Mouse (Mus musculus) myocyte (in vitro differentiated cells): ENCODE measurements around the gene Nodal. TPM values are rescaled to one million over a fixed set of nuclear protein-coding genes. Genes with fewer than 3 reads are reported as not detected.

Source experiments
- H3K27me3 ChIP-seq: one replicate; pipeline ENCODE4 v1.6.1; 2011; ENCODE audit not compliant: control insufficient read depth, insufficient read depth, insufficient read length
- H3K36me3 ChIP-seq: one replicate; pipeline ENCODE4 v1.6.1; 2011; ENCODE audit not compliant: control insufficient read depth, insufficient read depth
- H3K4me2 ChIP-seq: one replicate; pipeline ENCODE4 v1.6.1; 2011; ENCODE audit warnings: low read depth, control low read depth
- H3K4me3 ChIP-seq: one replicate; pipeline ENCODE4 v1.5.1; 2011; ENCODE audit warnings: mild to moderate bottlenecking, control low read depth, moderate library complexity
- H3K79me2 ChIP-seq: one replicate; pipeline ENCODE4 v1.6.1; 2011; ENCODE audit not compliant: control insufficient read depth, insufficient read depth
- H3ac ChIP-seq: one replicate; pipeline ENCODE4 v1.6.1; 2011; ENCODE audit not compliant: control insufficient read depth, insufficient read length
- CEBPB ChIP-seq: IDR thresholded peaks from 2 replicates; pipeline ENCODE4 v1.6.1; 2011; ENCODE audit warnings: mild to moderate bottlenecking, moderate library complexity; ENCODE audit not compliant: poor library complexity, insufficient read depth, severe bottlenecking
- E2F4 ChIP-seq: IDR thresholded peaks from one replicate; pipeline ENCODE4 v1.6.1; 2011; ENCODE audit warnings: mild to moderate bottlenecking, control low read depth, moderate library complexity; ENCODE audit not compliant: insufficient read depth
- MAX ChIP-seq: IDR thresholded peaks from one replicate; pipeline ENCODE4 v1.6.1; 2011; ENCODE audit warnings: low read depth, mild to moderate bottlenecking, control low read depth
- MYOD1 ChIP-seq, 3 experiments: IDR thresholded peaks; one replicate each; pipeline ENCODE4 v1.6.1; 2011; ENCODE audit warnings: control low read depth in 2 of 3, low read depth in 2 of 3, mild to moderate bottlenecking in 2 of 3, moderate library complexity in 1 of 3; ENCODE audit not compliant: insufficient read length in 2 of 3, control insufficient read depth in 1 of 3
- MYOG ChIP-seq, 3 experiments: IDR thresholded peaks; one replicate each; pipeline ENCODE4 v1.6.1; 2011; ENCODE audit warnings: control low read depth in 2 of 3, low read depth in 2 of 3, mild to moderate bottlenecking in 2 of 3; ENCODE audit not compliant: insufficient read length in 2 of 3, control insufficient read depth in 1 of 3, insufficient read depth in 1 of 3
- POLR2A ChIP-seq: IDR thresholded peaks from one replicate; pipeline ENCODE4 v1.6.1; 2011; ENCODE audit warnings: low read depth, mild to moderate bottlenecking, control low read depth, moderate library complexity; ENCODE audit not compliant: insufficient read length
- POLR2AphosphoS2 ChIP-seq: IDR thresholded peaks from one replicate; pipeline ENCODE4 v1.6.1; 2011; ENCODE audit warnings: low read depth, control low read depth; ENCODE audit not compliant: insufficient read length
- REST ChIP-seq: IDR thresholded peaks from one replicate; pipeline ENCODE4 v1.6.1; 2011; ENCODE audit warnings: mild to moderate bottlenecking, control low read depth, moderate library complexity; ENCODE audit not compliant: insufficient read depth, insufficient read length
- SRF ChIP-seq: IDR thresholded peaks from one replicate; pipeline ENCODE4 v1.6.1; 2011; ENCODE audit warnings: low read depth; ENCODE audit not compliant: control insufficient read depth, insufficient read length
- TCF12 ChIP-seq: IDR thresholded peaks from one replicate; pipeline ENCODE4 v1.6.1; 2011; ENCODE audit warnings: mild to moderate bottlenecking, control low read depth; ENCODE audit not compliant: poor library complexity, insufficient read depth, severe bottlenecking
- TCF3 ChIP-seq: IDR thresholded peaks from one replicate; pipeline ENCODE4 v1.6.1; 2011; ENCODE audit warnings: low read depth, control low read depth; ENCODE audit not compliant: insufficient read length
- USF1 ChIP-seq: IDR thresholded peaks from one replicate; pipeline ENCODE4 v1.6.1; 2011; ENCODE audit warnings: low read depth, mild to moderate bottlenecking, control low read depth, moderate library complexity
- polyA plus RNA-seq: library from polyadenylated mRNA; unstranded; fragments of >200 nt; fragmentation: generic; extraction: Trizol; gene quantifications from one replicate; pipeline ENCODE4 v1.2.1, GENCODE M21; 2012; ENCODE audit warnings: missing spikeins

The Nodal gene
- polyA plus RNA-seq, 1 experiment = 0.01 TPM

- TF ChIP-seq POLR2A = no peak
- H3K4me3 ChIP-seq = no peak overlapping the region
- no peak overlapping the region for H3K4me2 ChIP-seq
- H3K79me2 ChIP-seq = no peaks in the 10 kb centered on the region
- no peak overlapping the region for H3ac ChIP-seq
- H3K27me3 ChIP-seq = peaks cover 26% of the 10 kb centered on the region
- H3K36me3 ChIP-seq = no peaks in the 10 kb centered on the region
Observed at GRCm38 (mm10) chr10:61418131-61418900, 544 bp downstream of the Nodal start.

- Histone ChIP-seq H3K4me3 (no peak overlapping the region), H3ac (no peak overlapping the region), H3K36me3 (no peaks in the 10 kb centered on the region), H3K79me2 (no peaks in the 10 kb centered on the region), H3K27me3 (peaks cover 26% of the 10 kb centered on the region), H3K4me2 (no peak overlapping the region)
- TF ChIP-seq USF1 (no peak), TCF3 (no peak), MYOG (IDR thresholded peaks at IDR 0.05; ENCODE audit: control insufficient read depth in 1 of 3, insufficient read depth in 1 of 3, insufficient read length in 2 of 3, low read depth in 2 of 3) (no peak), POLR2A (no peak), MAX (no peak), CEBPB (no peak), TCF12 (no peak), E2F4 (no peak), SRF (no peak)
Observed at GRCm38 (mm10) chr10:61419146-61419545, 1.4 kb downstream of the Nodal start.

DNA sequence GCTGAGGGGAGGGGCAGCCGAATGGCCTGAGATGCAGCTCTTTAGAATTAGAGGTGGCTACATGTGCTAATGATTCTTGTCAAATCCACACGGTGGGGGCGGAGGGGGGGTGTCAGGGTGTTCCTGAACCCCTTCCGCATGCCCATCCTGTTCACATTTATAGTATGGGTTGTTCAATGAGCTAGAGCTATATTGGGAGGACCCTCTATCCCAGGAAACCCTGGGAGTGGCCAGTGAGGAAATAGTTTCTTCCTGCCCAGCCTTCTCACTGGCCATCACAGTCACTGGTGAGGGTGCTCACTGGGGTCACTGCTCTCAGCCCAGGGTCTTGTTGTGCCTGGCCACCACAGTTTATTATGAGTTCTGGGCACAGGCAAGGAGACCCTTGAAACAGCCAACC, 2.2 kb downstream of the Nodal start:
- peaks cover 26% of the 10 kb centered on the region for H3K27me3 ChIP-seq
- no peak for TF ChIP-seq TCF12

GRCm38 (mm10) chr10:61422861-61423260, 5.1 kb downstream of the Nodal start:
- TF ChIP-seq MYOD1 (IDR thresholded peaks at IDR 0.05; ENCODE audit: control insufficient read depth in 1 of 3, insufficient read length in 2 of 3, low read depth in 2 of 3) (no peak), POLR2AphosphoS2 (no peak), USF1 (no peak), REST (no peak), MAX (no peak), POLR2A (no peak), MYOG (IDR thresholded peaks at IDR 0.05; ENCODE audit: control insufficient read depth in 1 of 3, insufficient read depth in 1 of 3, insufficient read length in 2 of 3, low read depth in 2 of 3) (no peak), TCF3 (no peak), SRF (no peak), CEBPB (no peak), E2F4 (no peak), TCF12 (no peak)
- no peaks in the 10 kb centered on the region for H3K36me3 ChIP-seq
- no peaks in the 10 kb centered on the region for H3K79me2 ChIP-seq
- H3ac ChIP-seq = no peak overlapping the region
- peaks cover 23% of the 10 kb centered on the region for H3K27me3 ChIP-seq
- no peak overlapping the region for H3K4me3 ChIP-seq
- H3K4me2 ChIP-seq = no peak overlapping the region

More for the DNA sequence above, 2.2 kb downstream of the Nodal start:
- Histone ChIP-seq H3ac (no peak overlapping the region), H3K4me2 (no peak overlapping the region), H3K79me2 (no peaks in the 10 kb centered on the region), H3K4me3 (no peak overlapping the region), H3K36me3 (no peaks in the 10 kb centered on the region)

- no peak overlapping the region for H3K4me2 ChIP-seq
- no peak overlapping the region for H3ac ChIP-seq
- no peaks in the 10 kb centered on the region for H3K79me2 ChIP-seq
- TF ChIP-seq MYOG (IDR thresholded peaks at IDR 0.05; ENCODE audit: control insufficient read depth in 1 of 3, insufficient read depth in 1 of 3, insufficient read length in 2 of 3, low read depth in 2 of 3) (peak in 1 of 3 experiments; percentile 50), SRF (no peak), POLR2A (no peak), TCF12 (no peak), E2F4 (no peak), MYOD1 (IDR thresholded peaks at IDR 0.05; ENCODE audit: control insufficient read depth in 1 of 3, insufficient read length in 2 of 3, low read depth in 2 of 3) (peak in 1 of 3 experiments; percentile 45), POLR2AphosphoS2 (no peak), TCF3 (no peak), CEBPB (no peak), MAX (no peak), USF1 (no peak), REST (no peak)
- no peaks in the 10 kb centered on the region for H3K36me3 ChIP-seq
- no peak overlapping the region for H3K4me3 ChIP-seq
- H3K27me3 ChIP-seq = peaks cover 18% of the 10 kb centered on the region
Observed at GRCm38 (mm10) chr10:61423289-61423688, 5.5 kb downstream of the Nodal start.
